Mouse (Mus musculus): Measurements from ENCODE around the gene Tspyl1. TPM values are rescaled to one million over a fixed set of nuclear protein-coding genes. Genes with fewer than 3 reads are reported as not detected.

The Tspyl1 gene
- 50.7 TPM for polyA plus RNA-seq (2014; fragmentation: Illumina TruSeq; extraction: RNeasy Lipid Tissue Mini Kit (QIAGEN cat#74804); ENCODE audit: low replicate concordance)

GRCm38 (mm10) chr10:34281962-34282388 is at the start of gene Tspyl1:
Tspyl1 (plus strand) TSS chr10:34282190.

GRCm38 (mm10) chr10:34297299-34297979 is 15.4 kb downstream of the Tspyl1 start, which contains the start of gene Tspyl4:
Tspyl4 (plus strand) TSS chr10:34297442.

Other genes with a start within 250 kb of the Tspyl1 start
- gene Trappc3l, start 244.6 kb upstream of the Tspyl1 start, polyA plus RNA-seq (2014; fragmentation: Illumina TruSeq; extraction: RNeasy Lipid Tissue Mini Kit (QIAGEN cat#74804); ENCODE audit: low replicate concordance), result not detected
- gene Calhm4, start 237.9 kb upstream of the Tspyl1 start, polyA plus RNA-seq (2014; fragmentation: Illumina TruSeq; extraction: RNeasy Lipid Tissue Mini Kit (QIAGEN cat#74804); ENCODE audit: low replicate concordance), result not detected
- gene Calhm5, start 185.7 kb upstream of the Tspyl1 start, polyA plus RNA-seq (2014; fragmentation: Illumina TruSeq; extraction: RNeasy Lipid Tissue Mini Kit (QIAGEN cat#74804); ENCODE audit: low replicate concordance), result 1.6 TPM
- 3.3 TPM for gene Calhm6, start 154.2 kb upstream of the Tspyl1 start, polyA plus RNA-seq (2014; fragmentation: Illumina TruSeq; extraction: RNeasy Lipid Tissue Mini Kit (QIAGEN cat#74804); ENCODE audit: low replicate concordance)
- 4.8 TPM for gene Dse, start 74.5 kb upstream of the Tspyl1 start, polyA plus RNA-seq (2014; fragmentation: Illumina TruSeq; extraction: RNeasy Lipid Tissue Mini Kit (QIAGEN cat#74804); ENCODE audit: low replicate concordance)
- gene Tspyl4, start 15.3 kb downstream of the Tspyl1 start, polyA plus RNA-seq (2014; fragmentation: Illumina TruSeq; extraction: RNeasy Lipid Tissue Mini Kit (QIAGEN cat#74804); ENCODE audit: low replicate concordance), result 14.1 TPM
- not detected for gene Col10a1, start 107.8 kb downstream of the Tspyl1 start, polyA plus RNA-seq (2014; fragmentation: Illumina TruSeq; extraction: RNeasy Lipid Tissue Mini Kit (QIAGEN cat#74804); ENCODE audit: low replicate concordance)
- 39.0 TPM for gene Nt5dc1, start 136.4 kb downstream of the Tspyl1 start, polyA plus RNA-seq (2014; fragmentation: Illumina TruSeq; extraction: RNeasy Lipid Tissue Mini Kit (QIAGEN cat#74804); ENCODE audit: low replicate concordance)
- 302 TPM for gene Frk, start 201.2 kb downstream of the Tspyl1 start, polyA plus RNA-seq (2014; fragmentation: Illumina TruSeq; extraction: RNeasy Lipid Tissue Mini Kit (QIAGEN cat#74804); ENCODE audit: low replicate concordance)